Mouse (Mus musculus): ENCODE measurements at regions not wholly inside any gene's neighbourhood (a gene's known extent, or its start where the extent isn't known, plus 50 kb on each side); places are given as distances from the start of the nearest gene placed in this dataset.

GRCm38 (mm10) chr2:178723455-178723854 is 293.1 kb downstream of the Cdh26 start:
- TF ChIP-seq CTCF (IDR thresholded peaks at IDR 0.05; ENCODE audit: borderline replicate concordance, insufficient read depth, low read depth, low read length) (no peak), POLR2A (IDR thresholded peaks at IDR 0.05; ENCODE audit: borderline replicate concordance, insufficient read depth, low read length) (no peak)
